Mouse (Mus musculus) lung, adult 10 weeks (tissue): Measurements from ENCODE around the gene Chac1. TPM values are rescaled to one million over a fixed set of nuclear protein-coding genes. Genes with fewer than 3 reads are reported as not detected.

Experiments used
- polyA plus RNA-seq: library from polyadenylated mRNA; stranded (reverse); fragments of 350-450 nt; fragmentation: Illumina TruSeq; extraction: RNeasy Lipid Tissue Mini Kit (QIAGEN cat#74804); gene quantifications from one replicate; pipeline ENCODE4 v1.2.3, GENCODE M21; 2014; ENCODE audit warnings: low read depth, low replicate concordance; ENCODE audit not compliant: insufficient read depth

Gene Chac1
- 2.2 TPM for polyA plus RNA-seq

GRCm38 (mm10) chr2:119350555-119351486 lies at the start of gene Chac1:
TSS of gene Chac1 (plus strand) at chr2:119351229.

GRCm38 (mm10) chr2:119325568-119326143 lies 25.4 kb upstream of the Chac1 start, which contains the start of gene Dll4:
TSS of gene Dll4 (plus strand) at chr2:119325784.

Other genes with a start within 250 kb of the Chac1 start
- gene Rad51, start 238.4 kb upstream of the Chac1 start, polyA plus RNA-seq = 0.85 TPM
- 20.4 TPM for gene Rmdn3, start 194.2 kb upstream of the Chac1 start, polyA plus RNA-seq
- 5.3 TPM for gene Gchfr, start 183.5 kb upstream of the Chac1 start, polyA plus RNA-seq
- not detected for gene Gm14137, start 176.7 kb upstream of the Chac1 start, polyA plus RNA-seq
- gene Zfyve19, start 142.6 kb upstream of the Chac1 start, polyA plus RNA-seq = 17.0 TPM
- gene Dnajc17, start 142.4 kb upstream of the Chac1 start, polyA plus RNA-seq = 13.5 TPM
- gene Ppp1r14d, start 121.3 kb upstream of the Chac1 start, polyA plus RNA-seq = 5.5 TPM
- 27.2 TPM for gene Spint1, start 113.9 kb upstream of the Chac1 start, polyA plus RNA-seq
- 1.7 TPM for gene Rhov, start 80.0 kb upstream of the Chac1 start, polyA plus RNA-seq
- 7.4 TPM for gene Vps18, start 62.5 kb upstream of the Chac1 start, polyA plus RNA-seq
- gene Dll4, start 25.4 kb upstream of the Chac1 start, polyA plus RNA-seq = 31.5 TPM
- gene Ino80, start 126.5 kb downstream of the Chac1 start, polyA plus RNA-seq = 5.4 TPM
- 0.22 TPM for gene Exd1, start 196.4 kb downstream of the Chac1 start, polyA plus RNA-seq
- gene Chp1, start 196.5 kb downstream of the Chac1 start, polyA plus RNA-seq = 84.6 TPM